Mouse (Mus musculus) limb, embryonic 14.5 days (tissue): ENCODE data around the gene BC048403. TPM values are rescaled to one million over a fixed set of nuclear protein-coding genes. Genes with fewer than 3 reads are reported as not detected.

Experiments
- ATAC-seq: fragments of 200-750 bp; cut with Nextera tagmentation; 2 replicates; pipeline ENCODE4 v1.8.0; 2017; ENCODE audit warnings: low read depth, moderate number of reproducible peaks, moderate TSS enrichment; ENCODE audit not compliant: low FRiP score
- DNase-seq: peaks from one replicate; pipeline ENCODE4 v3.0.0-alpha.2; 2015; ENCODE audit warnings: low spot score
- H3K27ac ChIP-seq: fragments of 300-500 bp; sonication (generic); replicated peaks from 2 replicates; pipeline ENCODE4 v1.5.1; 2014; ENCODE audit warnings: low read depth, mild to moderate bottlenecking, low read length, moderate library complexity, mixed read lengths
- H3K27me3 ChIP-seq: fragments of 300-500 bp; sonication (generic); 2 replicates; pipeline ENCODE4 v1.6.1; 2014; ENCODE audit warnings: low read length, mixed read lengths; ENCODE audit not compliant: control insufficient read depth, insufficient read depth
- H3K36me3 ChIP-seq: fragments of 300-500 bp; sonication (generic); 2 replicates; pipeline ENCODE4 v1.6.1; 2014; ENCODE audit warnings: mild to moderate bottlenecking, low read length, moderate library complexity, mixed read lengths; ENCODE audit not compliant: control insufficient read depth, insufficient read depth
- H3K4me1 ChIP-seq: fragments of 300-500 bp; sonication (generic); 2 replicates; pipeline ENCODE4 v1.6.1; 2014; ENCODE audit warnings: antibody characterized with exemption, low read length, mixed read lengths; ENCODE audit not compliant: control insufficient read depth, insufficient read depth
- H3K4me2 ChIP-seq: fragments of 300-500 bp; sonication (generic); replicated peaks from 2 replicates; pipeline ENCODE4 v1.6.1; 2014; ENCODE audit warnings: low read depth, mild to moderate bottlenecking, low read length, moderate library complexity; ENCODE audit not compliant: severe bottlenecking
- H3K4me3 ChIP-seq: fragments of 300-500 bp; sonication (generic); replicated peaks from 2 replicates; pipeline ENCODE4 v1.5.1; 2014; ENCODE audit warnings: low read length
- H3K9ac ChIP-seq: fragments of 300-500 bp; sonication (generic); 2 replicates; pipeline ENCODE4 v1.6.1; 2014; ENCODE audit warnings: mild to moderate bottlenecking, low read depth, low read length, moderate library complexity; ENCODE audit not compliant: severe bottlenecking
- H3K9me3 ChIP-seq: fragments of 300-500 bp; sonication (generic); 2 replicates; pipeline ENCODE4 v1.6.1; 2016; ENCODE audit warnings: low read length; ENCODE audit not compliant: control insufficient read depth
- POLR2A ChIP-seq: fragments of 200-500 bp; IDR thresholded peaks from 2 replicates; pipeline ENCODE4 v1.8.0; 2012; ENCODE audit warnings: inconsistent platforms, mild to moderate bottlenecking, moderate library complexity, borderline replicate concordance; ENCODE audit not compliant: insufficient read depth, insufficient read length; ENCODE audit errors: extremely low read depth
- WGBS: fragments of 180-500 bp; shearing (Covaris S2); extraction: QIAGEN DNeasy Blood & Tissue Kit; methylation state at CpG from one replicate; pipeline ENCODE4 v1.1.7; 2014; 5-methylcytosine and 5-hydroxymethylcytosine counted together
- polyA plus RNA-seq, 2 experiments: library from polyadenylated mRNA; depleted of rRNA in 1 of 2; stranded (reverse) in 1 of 2; unstranded in 1 of 2; fragments of >200 nt; fragmentation: Nextera tagmentation in 1 of 2; extraction: Ambion mirVana in 1 of 2; gene quantifications; 2 replicates each; pipeline versions ENCODE4 v1.2.1 to v1.2.3; 2012 to 2014

Gene BC048403
- polyA plus RNA-seq, 2 experiments, result 3.9 to 5.5 TPM

DNA sequence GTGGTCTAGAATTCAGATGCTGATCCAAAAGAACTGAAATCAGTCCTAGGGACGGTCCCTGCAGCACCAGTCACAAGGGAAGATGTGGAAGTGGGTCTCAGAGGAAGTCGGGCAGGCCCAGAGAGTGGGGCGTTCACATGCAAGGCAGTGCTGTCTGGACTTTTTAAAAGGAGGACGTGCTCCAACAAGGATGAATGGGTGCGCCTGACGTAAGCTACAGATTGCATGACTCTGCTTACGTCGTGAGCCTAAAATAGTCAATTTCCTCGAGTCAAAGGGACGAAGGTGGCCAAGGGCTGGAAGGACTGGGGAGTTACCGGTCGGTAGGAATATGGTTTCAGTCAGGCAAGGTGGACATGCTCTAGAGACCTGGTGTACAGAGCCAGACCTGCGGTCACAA lies 60.3 kb downstream of the BC048403 start:
- TF ChIP-seq POLR2A, result no peak
- DNase-seq (no peak), ATAC-seq (no peak)
- 95% methylated on average over 13 of the region's 13 CpGs for WGBS
- Histone ChIP-seq H3K27ac (no peak overlapping the region), H3K4me3 (no peak overlapping the region), H3K36me3 (peaks cover 39% of the 10 kb centered on the region), H3K4me2 (no peak overlapping the region), H3K27me3 (no peaks in the 10 kb centered on the region), H3K9me3 (no peaks in the 10 kb centered on the region), H3K4me1 (no peaks in the 10 kb centered on the region), H3K9ac (no peak overlapping the region)

Other genes with a start within 250 kb of the BC048403 start
- gene Tbk1, start 153.2 kb upstream of the BC048403 start, polyA plus RNA-seq (2012; rRNA removed), result 28.3 and 32.2 TPM in 2 replicates
- 30.0 and 32.8 TPM in 2 replicates for gene Tbk1, start 153.2 kb upstream of the BC048403 start, polyA plus RNA-seq (2014; fragmentation: Nextera tagmentation; extraction: Ambion mirVana)
- gene Xpot, start 113.6 kb upstream of the BC048403 start, polyA plus RNA-seq (2012; rRNA removed), result 103 and 140 TPM in 2 replicates
- 58.1 and 58.8 TPM in 2 replicates for gene Xpot, start 113.6 kb upstream of the BC048403 start, polyA plus RNA-seq (2014; fragmentation: Nextera tagmentation; extraction: Ambion mirVana)
- gene D930020B18Rik, start 98.3 kb upstream of the BC048403 start, polyA plus RNA-seq (2012; rRNA removed), result 1.1 and 1.4 TPM in 2 replicates
- 0.98 and 1.1 TPM in 2 replicates for gene D930020B18Rik, start 98.3 kb upstream of the BC048403 start, polyA plus RNA-seq (2014; fragmentation: Nextera tagmentation; extraction: Ambion mirVana)